Mouse (Mus musculus) intestine, embryonic 14.5 days (tissue): ENCODE results near the gene Myo16. TPM values are rescaled to one million over a fixed set of nuclear protein-coding genes. Genes with fewer than 3 reads are reported as not detected.

Source experiments
- ATAC-seq: fragments of 200-750 bp; cut with Nextera tagmentation; replicated peaks from 2 replicates; pipeline ENCODE4 v1.8.0; 2017; ENCODE audit warnings: low read depth, moderate number of reproducible peaks, moderate TSS enrichment, moderate library complexity; ENCODE audit not compliant: low FRiP score, low TSS enrichment
- DNase-seq: peaks from one replicate; pipeline ENCODE4 v3.0.0-alpha.2; 2018; ENCODE audit warnings: low spot score
- H3K27ac ChIP-seq: fragments of 300-500 bp; sonication (generic); 2 replicates; pipeline ENCODE4 v1.5.1; 2014; ENCODE audit warnings: low read depth, mild to moderate bottlenecking, control low read depth
- H3K27me3 ChIP-seq: fragments of 300-500 bp; sonication (generic); replicated peaks from 2 replicates; pipeline ENCODE4 v1.6.1; 2014; ENCODE audit warnings: low read length, control low read depth; ENCODE audit not compliant: control insufficient read depth, insufficient read depth
- H3K36me3 ChIP-seq: fragments of 300-500 bp; sonication (generic); 2 replicates; pipeline ENCODE4 v1.6.1; 2014; ENCODE audit warnings: low read length, control low read depth; ENCODE audit not compliant: control insufficient read depth, insufficient read depth
- H3K4me1 ChIP-seq: fragments of 300-500 bp; sonication (generic); replicated peaks from 2 replicates; pipeline ENCODE4 v1.6.1; 2014; ENCODE audit warnings: low read length, control low read depth, mixed read lengths; ENCODE audit not compliant: control insufficient read depth, insufficient read depth
- H3K4me2 ChIP-seq: fragments of 300-500 bp; sonication (generic); 2 replicates; pipeline ENCODE4 v1.6.1; 2014; ENCODE audit warnings: low read length
- H3K4me3 ChIP-seq: fragments of 300-500 bp; sonication (generic); 2 replicates; pipeline ENCODE4 v1.5.1; 2014; ENCODE audit warnings: low read depth, low read length, control low read depth, mixed read lengths
- H3K9ac ChIP-seq: fragments of 300-500 bp; sonication (generic); 2 replicates; pipeline ENCODE4 v1.6.1; 2014; ENCODE audit warnings: mild to moderate bottlenecking, low read length
- H3K9me3 ChIP-seq: fragments of 300-500 bp; sonication (generic); 2 replicates; pipeline ENCODE4 v1.6.1; 2016; ENCODE audit warnings: low read length, control low read depth; ENCODE audit not compliant: control insufficient read depth
- WGBS: fragments of 180-500 bp; shearing (Covaris S2); extraction: QIAGEN DNeasy Blood & Tissue Kit; methylation state at CpG from one replicate; pipeline ENCODE4 v1.1.7; 2014; 5-methylcytosine and 5-hydroxymethylcytosine counted together
- polyA plus RNA-seq: library from polyadenylated mRNA; unstranded; fragments of >200 nt; fragmentation: Nextera tagmentation; extraction: Ambion mirVana; gene quantifications from 2 replicates; pipeline ENCODE4 v1.2.1, GENCODE M21; 2014

Gene Myo16
- polyA plus RNA-seq, 1 experiment from 2014 or later = 0.26 TPM

DNA sequence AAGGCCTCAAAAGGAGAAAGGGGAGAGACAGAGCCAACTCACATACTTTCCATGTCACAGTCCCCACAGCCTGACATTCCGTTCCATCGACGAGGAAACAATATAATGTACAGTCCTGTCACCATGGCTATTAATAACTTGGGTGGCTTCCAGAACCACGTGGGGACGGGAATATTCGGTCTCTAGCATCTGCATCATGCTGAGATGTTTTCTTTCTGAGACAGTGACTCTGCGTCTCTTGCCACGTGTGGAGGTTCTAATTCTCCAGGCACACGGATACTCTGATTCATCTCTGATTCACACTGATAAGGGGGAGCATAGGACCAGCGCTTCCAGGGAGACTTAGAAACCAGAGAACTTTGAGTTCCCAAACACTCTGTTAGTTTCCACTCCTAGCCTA, 492.8 kb downstream of the Myo16 start:
- no peak overlapping the region for H3K4me2 ChIP-seq
- no peaks in the 10 kb centered on the region for H3K9me3 ChIP-seq
- H3K27ac ChIP-seq = no peak overlapping the region
- WGBS = 65% methylated on average over 10 of the region's 10 CpGs
- H3K27me3 ChIP-seq = no peaks in the 10 kb centered on the region
- H3K4me3 ChIP-seq = no peak overlapping the region
- no peaks in the 10 kb centered on the region for H3K36me3 ChIP-seq
- no peak overlapping the region for H3K9ac ChIP-seq
- no peaks in the 10 kb centered on the region for H3K4me1 ChIP-seq
- ATAC-seq (no peak), DNase-seq (no peak)

DNA sequence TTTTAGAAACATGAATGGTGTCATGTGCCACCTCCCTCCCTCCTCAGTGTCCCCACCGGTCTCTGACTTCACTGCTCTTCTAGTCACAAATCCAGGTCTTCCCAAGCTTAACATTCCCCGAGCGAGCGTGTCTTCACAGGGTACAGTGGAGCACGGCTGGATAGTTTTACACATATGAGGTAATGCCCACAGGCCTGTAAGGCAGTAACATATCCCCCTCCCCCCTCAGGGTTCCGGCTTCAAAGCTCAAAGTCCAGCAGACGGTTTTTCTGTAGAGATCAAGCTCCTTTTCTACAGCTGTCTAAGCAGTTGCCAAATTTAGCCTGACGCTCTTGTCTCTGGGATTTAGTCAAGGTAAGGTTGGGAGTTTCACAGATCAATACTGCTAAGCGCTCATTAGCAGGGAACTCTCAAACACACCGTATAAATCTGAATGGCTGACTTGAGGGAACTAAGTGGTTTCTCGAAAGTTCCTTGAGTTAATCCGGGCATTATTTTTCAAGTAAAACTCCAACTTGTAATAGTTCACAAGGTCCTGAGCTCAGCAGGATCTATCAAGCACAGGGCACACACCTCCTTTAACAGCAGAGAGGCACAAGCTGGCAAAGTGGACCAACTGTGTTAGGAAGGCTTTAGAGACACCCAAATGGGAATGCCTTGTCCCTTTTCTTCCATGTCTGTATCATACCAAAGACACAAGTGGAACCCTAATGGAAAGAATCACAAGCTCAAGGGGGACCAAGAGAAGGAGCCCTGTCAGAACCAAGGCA, 498.0 kb downstream of the Myo16 start:
- ATAC-seq = no peak
- no peaks in the 10 kb centered on the region for H3K9me3 ChIP-seq

DNA sequence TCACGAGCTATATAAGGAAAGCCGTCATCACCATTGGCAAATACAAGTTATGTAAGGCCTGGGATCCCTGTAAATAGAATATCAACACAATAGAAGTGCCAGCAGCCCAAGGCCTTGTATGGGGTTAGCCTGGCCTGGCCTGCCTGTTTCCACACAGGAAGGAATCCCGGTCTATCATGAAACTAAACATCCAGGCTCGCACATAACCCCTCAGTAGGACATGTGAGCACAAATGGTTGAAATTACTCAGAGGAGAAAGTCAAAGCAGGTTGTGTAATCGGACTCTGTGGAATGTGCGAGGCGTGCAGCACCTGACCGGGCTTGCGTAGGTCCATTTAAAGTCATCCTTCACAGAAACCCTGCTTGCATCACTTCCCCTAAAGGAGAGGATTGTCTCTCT, 499.6 kb downstream of the Myo16 start:
- no peaks in the 10 kb centered on the region for H3K36me3 ChIP-seq
- no peak overlapping the region for H3K4me3 ChIP-seq
- H3K27ac ChIP-seq = no peak overlapping the region
- H3K4me1 ChIP-seq = no peaks in the 10 kb centered on the region
- no peak overlapping the region for H3K4me2 ChIP-seq
- no peak overlapping the region for H3K9ac ChIP-seq
- H3K9me3 ChIP-seq = no peaks in the 10 kb centered on the region
- ATAC-seq (no peak), DNase-seq (no peak)
- no peaks in the 10 kb centered on the region for H3K27me3 ChIP-seq
- 69% methylated on average over 9 of the region's 9 CpGs for WGBS

More for the DNA sequence above, 498.0 kb downstream of the Myo16 start:
- no peak for DNase-seq
- H3K4me1 ChIP-seq = no peaks in the 10 kb centered on the region
- H3K9ac ChIP-seq = no peak overlapping the region
- no peak overlapping the region for H3K27ac ChIP-seq
- no peak overlapping the region for H3K4me3 ChIP-seq
- H3K27me3 ChIP-seq = no peaks in the 10 kb centered on the region
- 83% methylated on average over 12 of the region's 12 CpGs for WGBS
- H3K36me3 ChIP-seq = no peaks in the 10 kb centered on the region
- H3K4me2 ChIP-seq = no peak overlapping the region

DNA sequence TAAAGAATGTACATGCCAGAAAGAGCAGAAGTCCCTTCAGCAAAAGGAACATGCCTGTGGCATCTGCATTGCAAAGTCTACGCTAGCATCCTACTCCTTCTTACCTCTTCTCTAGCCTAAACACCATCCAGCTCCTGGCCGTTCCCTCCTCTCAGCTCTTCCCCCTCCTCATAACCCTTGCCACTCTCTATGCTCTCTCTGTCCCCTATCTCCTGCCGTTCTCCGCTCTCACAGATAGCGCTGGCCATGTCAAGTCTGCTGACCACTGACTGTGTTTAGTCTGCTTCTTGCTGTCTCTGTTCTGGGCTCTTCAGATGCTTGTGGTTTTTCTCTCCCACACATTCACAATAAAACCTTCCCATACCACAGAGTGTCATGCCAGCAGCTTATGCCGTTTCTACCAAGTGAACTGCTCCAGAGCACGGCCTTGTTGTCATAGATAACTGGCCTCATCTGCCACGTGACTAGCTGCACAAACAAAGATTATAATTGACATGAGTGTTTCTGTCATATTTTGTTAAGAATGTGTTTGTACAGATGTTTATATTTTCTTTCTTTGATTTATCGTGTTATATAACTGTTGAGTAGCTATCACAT, 501.3 kb downstream of the Myo16 start:
- no peaks in the 10 kb centered on the region for H3K27me3 ChIP-seq
- H3K9ac ChIP-seq = no peak overlapping the region
- H3K4me1 ChIP-seq = no peaks in the 10 kb centered on the region
- no peak for ATAC-seq
- no peak for DNase-seq
- H3K36me3 ChIP-seq = no peaks in the 10 kb centered on the region
- H3K27ac ChIP-seq = no peak overlapping the region
- WGBS = 63% methylated on average over 9 of the region's 9 CpGs
- H3K4me3 ChIP-seq = no peak overlapping the region
- H3K9me3 ChIP-seq = no peaks in the 10 kb centered on the region
- no peak overlapping the region for H3K4me2 ChIP-seq

DNA sequence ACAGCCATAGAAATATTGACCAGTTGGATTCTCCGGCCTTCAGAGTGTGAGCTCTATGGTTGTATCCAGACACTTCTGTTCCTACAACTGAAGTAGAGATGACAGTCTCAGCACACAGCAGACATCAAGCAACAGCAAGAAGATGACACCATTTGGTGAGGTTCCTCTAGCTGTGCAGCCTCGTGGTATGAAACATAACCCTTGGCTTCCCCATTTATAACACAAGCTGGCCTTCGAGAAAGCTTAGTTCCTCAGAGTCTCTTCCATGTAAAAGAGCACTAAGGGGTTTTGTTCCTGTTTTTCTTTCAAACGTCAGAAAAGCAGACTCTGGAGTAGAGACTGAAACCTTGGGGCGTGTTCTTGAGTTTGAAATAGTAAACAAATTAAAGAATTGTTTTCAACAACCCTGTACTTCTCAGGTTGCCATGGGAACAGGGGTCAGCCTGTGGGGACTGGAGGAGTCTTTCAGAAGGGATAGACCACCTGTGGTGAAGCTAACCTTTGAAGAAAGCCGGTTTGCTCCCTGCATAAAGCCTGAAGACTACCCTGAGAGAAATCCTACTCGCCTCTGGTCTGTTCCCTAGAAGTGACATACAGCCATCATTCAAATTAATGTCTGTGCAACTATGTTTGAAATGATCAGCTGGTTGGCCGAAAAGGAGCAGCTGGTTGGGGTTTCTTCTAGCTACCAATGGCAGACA, 510.2 kb downstream of the Myo16 start:
- H3K4me1 ChIP-seq = peaks cover 17% of the 10 kb centered on the region
- no peak overlapping the region for H3K4me2 ChIP-seq
- 26% methylated on average over 8 of the region's 8 CpGs for WGBS
- no peaks in the 10 kb centered on the region for H3K36me3 ChIP-seq
- H3K4me3 ChIP-seq = no peak overlapping the region
- 0 out of 2 replicates have a peak, but pooled peaks cover 4% of the 10 kb centered on the region for H3K9me3 ChIP-seq
- no peak overlapping the region for H3K27ac ChIP-seq
- no peak overlapping the region for H3K9ac ChIP-seq
- no peaks in the 10 kb centered on the region for H3K27me3 ChIP-seq
- no peak for ATAC-seq
- DNase-seq = no peak

DNA sequence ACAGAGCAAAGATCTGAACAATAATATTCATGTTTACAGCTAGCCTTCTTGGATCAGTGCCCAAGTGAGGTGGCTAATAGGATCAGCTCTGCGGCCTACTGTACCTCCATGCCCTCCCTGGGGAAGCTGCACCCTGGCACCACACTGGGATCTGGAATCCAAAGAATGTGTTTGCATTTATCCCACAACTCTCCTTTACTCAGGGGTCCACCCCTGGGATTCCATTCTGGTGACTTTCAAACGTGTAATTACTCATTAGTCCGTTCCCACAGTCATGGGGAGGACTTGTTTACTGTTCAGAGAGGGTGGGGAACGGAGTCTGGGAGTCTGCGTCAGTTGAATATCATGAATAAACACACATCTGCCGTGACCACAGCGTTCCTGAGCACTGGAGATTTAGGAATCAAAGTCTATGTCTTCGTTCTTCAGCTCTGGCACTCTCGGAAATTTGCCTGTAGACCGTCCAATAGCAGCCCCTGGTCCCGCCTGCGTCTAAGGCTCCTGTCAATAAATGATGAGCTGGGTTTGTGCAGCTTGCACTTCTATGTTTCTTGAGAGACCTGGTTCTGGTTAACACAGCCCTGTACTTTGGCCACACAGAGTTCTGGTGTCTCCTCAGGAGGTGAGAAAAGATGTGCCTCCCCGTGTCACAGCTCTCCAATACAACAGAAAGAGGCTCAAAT, 511.3 kb downstream of the Myo16 start:
- WGBS = 14% methylated on average over 13 of the region's 13 CpGs
- 0 out of 2 replicates have a peak overlapping the region, but pooled peaks have one; percentile 4 for H3K4me2 ChIP-seq
- ATAC-seq = no peak
- H3K9ac ChIP-seq = no peak overlapping the region
- H3K9me3 ChIP-seq = 0 out of 2 replicates have a peak, but pooled peaks cover 4% of the 10 kb centered on the region
- no peak overlapping the region for H3K4me3 ChIP-seq
- no peak overlapping the region for H3K27ac ChIP-seq
- H3K27me3 ChIP-seq = no peaks in the 10 kb centered on the region
- peaks cover 17% of the 10 kb centered on the region for H3K4me1 ChIP-seq
- no peak for DNase-seq
- no peaks in the 10 kb centered on the region for H3K36me3 ChIP-seq

DNA sequence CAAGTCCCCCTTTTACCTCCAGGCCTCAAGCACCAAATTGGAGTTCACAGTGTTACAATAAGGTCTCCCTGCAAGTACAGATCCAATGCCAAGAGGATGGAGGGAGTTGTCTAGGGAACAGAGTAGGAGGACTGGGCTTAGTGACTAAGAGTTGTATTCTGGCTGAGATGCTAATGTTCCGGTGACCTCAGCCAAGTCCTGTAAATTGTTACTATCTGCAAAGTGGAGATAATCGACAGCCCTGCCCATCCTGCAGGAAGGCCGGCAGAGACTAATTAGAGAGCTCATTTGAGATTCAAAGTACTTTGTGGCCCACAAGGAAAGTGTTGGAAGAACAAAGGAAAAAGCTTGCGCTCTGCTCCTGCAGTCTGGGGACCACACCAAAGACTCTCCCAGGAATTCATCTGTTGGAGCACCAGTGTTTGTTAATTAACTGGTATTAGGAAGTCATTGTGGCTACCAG, 512.1 kb downstream of the Myo16 start:
- no peak for ATAC-seq
- no peak overlapping the region for H3K27ac ChIP-seq
- 27% methylated on average over 4 of the region's 4 CpGs for WGBS

DNA sequence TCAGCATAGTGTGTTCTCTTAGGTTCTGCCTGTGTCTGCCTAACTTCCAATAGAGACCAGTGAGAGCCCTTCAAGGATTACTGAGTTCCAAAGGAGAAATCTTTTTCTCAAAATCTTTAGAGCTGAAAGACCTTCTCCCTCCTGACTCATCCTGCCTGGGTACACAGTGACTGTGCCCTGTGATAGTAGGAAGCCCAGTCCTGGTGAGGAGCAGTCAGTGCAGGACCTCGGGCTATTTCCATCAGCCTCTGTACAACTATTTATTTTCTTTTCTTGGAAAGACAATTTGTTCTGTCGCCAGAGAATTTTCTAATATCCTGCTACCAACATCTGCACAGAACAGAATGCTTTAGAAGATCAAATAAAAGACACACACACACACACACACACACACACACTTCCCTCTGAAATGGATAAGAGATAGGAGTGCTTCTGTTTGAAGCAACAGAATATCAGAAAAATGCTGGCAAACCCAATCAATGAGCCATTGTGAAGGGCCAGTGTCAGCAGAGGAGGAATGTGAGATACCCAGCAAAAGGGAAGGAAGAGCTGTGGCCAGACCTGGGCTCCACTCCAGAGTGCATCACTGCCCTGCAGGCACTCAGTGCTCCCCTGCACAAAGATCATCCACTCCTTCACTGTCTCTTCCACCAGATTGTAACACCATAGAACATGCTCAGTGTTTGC, 518.3 kb downstream of the Myo16 start:
- no peak overlapping the region for H3K27ac ChIP-seq
- 65% methylated on average over 2 of the region's 2 CpGs for WGBS
- no peak overlapping the region for H3K4me3 ChIP-seq
- no peak for DNase-seq
- no peak overlapping the region for H3K9ac ChIP-seq
- H3K36me3 ChIP-seq = no peaks in the 10 kb centered on the region
- peaks cover 2% of the 10 kb centered on the region; the same call in 1 of the 2 replicates for H3K9me3 ChIP-seq
- H3K27me3 ChIP-seq = no peaks in the 10 kb centered on the region
- ATAC-seq = no peak
- H3K4me2 ChIP-seq = no peak overlapping the region
- H3K4me1 ChIP-seq = no peaks in the 10 kb centered on the region

More for the DNA sequence above, 512.1 kb downstream of the Myo16 start:
- Histone ChIP-seq H3K36me3 (no peaks in the 10 kb centered on the region), H3K27me3 (no peaks in the 10 kb centered on the region), H3K9ac (no peak overlapping the region), H3K4me1 (peaks cover 17% of the 10 kb centered on the region), H3K4me2 (no peak overlapping the region), H3K9me3 (0 out of 2 replicates have a peak, but pooled peaks cover 4% of the 10 kb centered on the region), H3K4me3 (no peak overlapping the region)
- no peak for DNase-seq
